Mouse (Mus musculus): ENCODE results near the gene Reps1. TPM values are rescaled to one million over a fixed set of nuclear protein-coding genes. Genes with fewer than 3 reads are reported as not detected.

Reps1 gene
- total RNA-seq (2023), result 10 to 100 TPM; 95.7 to 99.7 TPM

DNA sequence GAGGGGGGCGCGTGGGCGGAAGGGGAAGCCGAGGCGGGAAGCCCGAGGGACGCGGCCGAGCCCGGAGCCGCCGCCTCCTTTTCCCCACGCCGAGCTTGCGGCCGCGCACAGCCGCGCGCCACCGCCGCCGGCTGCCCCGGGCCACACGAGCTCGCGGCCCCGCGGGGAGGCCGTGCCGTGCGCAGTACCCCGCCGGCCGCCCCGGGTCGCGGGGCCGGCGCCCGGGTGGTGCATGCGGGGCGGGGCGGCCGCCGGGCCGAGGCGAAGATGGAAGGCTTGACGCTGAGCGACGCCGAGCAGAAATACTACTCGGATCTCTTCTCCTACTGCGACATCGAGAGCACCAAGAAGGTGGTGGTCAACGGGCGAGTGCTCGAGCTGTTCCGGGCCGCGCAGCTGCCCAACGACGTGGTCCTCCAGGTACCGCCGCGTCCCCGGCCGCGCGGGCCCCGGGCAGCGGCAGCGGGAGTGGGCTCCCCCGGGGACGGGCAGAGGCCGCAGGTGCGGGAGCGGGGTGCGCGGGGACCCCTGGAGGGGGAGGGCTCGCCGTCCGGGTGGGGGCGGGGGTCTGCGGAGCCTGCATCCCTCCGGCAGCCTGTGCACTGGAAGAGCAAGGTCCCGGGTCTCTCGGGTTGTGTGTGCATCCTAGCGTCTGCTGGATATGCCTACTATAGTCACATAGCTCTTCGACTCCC lies at the start of gene Reps1:
TSS of gene Reps1 (plus strand) at position 166 of the 695 bp plus-strand sequence.

DNA sequence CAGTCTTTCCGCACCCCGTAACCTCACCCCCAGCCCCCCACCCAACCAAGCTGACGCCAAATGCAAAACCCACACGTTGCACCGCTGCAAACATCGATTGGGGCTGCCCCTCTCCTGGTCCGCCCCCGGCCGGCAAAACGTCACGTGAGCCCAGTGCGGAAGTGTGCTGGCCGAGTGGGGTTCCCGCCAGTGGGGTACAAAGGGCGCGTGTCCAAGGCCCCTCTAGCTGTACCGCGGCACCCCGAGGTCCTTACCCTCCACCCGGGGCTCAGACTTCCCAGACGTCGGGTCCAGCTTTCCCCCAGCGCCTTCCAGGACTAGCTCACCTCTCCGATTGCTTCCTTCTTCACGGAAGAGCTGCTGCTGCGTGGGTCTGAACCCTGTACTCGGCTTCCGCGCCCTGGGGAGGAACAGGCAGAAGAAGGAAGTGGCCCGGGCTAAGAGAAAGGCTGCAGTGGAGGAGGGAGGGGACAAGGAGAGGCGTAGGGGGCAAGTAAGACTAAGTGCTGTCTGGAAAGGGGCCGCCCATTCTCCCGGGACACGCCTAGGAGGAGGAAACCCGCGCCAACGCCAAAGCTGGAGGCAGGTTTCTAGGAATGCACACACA lies 32.8 kb upstream of the Reps1 start, which contains the start of gene Abracl:
TSS of gene Abracl (minus strand) at position 548 of the 607 bp plus-strand sequence.

Other genes with a start within 250 kb of the Reps1 start
- gene Heca, start 107.8 kb upstream of the Reps1 start, total RNA-seq (2023), result 100 to 1,000 TPM; 110 to 112 TPM
- gene Abracl, start 32.6 kb upstream of the Reps1 start, total RNA-seq (2023), result 100 to 1,000 TPM; 106 to 125 TPM
- gene Ect2l, start 155.0 kb downstream of the Reps1 start, total RNA-seq (2023), result not detected
- 10 to 100 TPM; 19.4 to 22.3 TPM for gene Ccdc28a, start 179.1 kb downstream of the Reps1 start, total RNA-seq (2023)

Data from T-cell, adult 66 days (primary cell).